Mouse (Mus musculus): ENCODE results near the gene Cnppd1.

DNA sequence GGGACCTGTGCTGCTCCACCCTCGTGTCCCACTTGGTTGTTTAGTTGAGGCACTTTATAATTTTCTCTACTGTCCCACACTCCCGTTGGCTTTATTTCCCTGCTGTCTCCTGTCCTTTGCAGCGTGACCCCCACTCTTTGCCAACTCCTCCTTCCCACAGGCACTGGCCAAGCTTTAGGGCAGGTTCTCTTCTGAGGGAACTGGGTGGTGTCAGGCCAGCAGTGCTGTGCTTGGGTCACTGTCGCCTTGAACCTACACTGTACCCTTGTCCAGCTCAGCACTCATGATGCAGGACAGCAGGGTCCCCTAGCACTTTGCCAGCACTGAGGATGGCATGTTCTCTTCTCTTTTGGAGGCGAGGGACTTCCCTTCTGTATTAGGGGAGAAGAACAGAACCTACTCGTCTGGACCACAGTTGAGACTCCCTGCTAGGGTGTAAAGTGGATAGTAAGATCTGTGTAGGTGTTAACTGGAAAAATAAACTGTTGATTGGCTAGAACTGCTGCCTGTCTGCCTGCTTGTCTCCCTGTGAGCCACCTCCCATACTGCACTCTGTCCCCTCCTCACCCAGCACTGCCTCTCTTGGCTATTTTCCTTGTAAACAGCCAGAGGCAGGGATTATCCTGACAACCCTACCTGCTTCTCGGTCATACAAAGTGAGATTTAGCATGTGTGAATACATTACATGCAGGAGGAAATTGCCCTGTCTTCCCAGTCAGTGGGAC, 5.1 kb upstream of the Cnppd1 start:
- TF ChIP-seq CTCF (IDR thresholded peaks at IDR 0.05), result no peak
- TF ChIP-seq EP300 (IDR thresholded peaks at IDR 0.05), result no peak

Data from lung, postnatal 0 days (tissue).